Mouse (Mus musculus) heart, adult 2 months (tissue): ENCODE data around the gene Pitpnc1.

Source experiments
- CTCF ChIP-seq: fragments of 200-600 bp; IDR thresholded peaks from 2 replicates; pipeline ENCODE4 v1.8.1; 2022; ENCODE audit warnings: antibody characterized with exemption, mild to moderate bottlenecking, moderate library complexity
- EP300 ChIP-seq: fragments of 200-500 bp; IDR thresholded peaks from 2 replicates; pipeline ENCODE4 v1.6.1; 2011; ENCODE audit warnings: low read depth, low read length, control low read depth; ENCODE audit not compliant: insufficient read depth
- POLR2A ChIP-seq: fragments of 200-500 bp; IDR thresholded peaks from 2 replicates; pipeline ENCODE4 v1.6.1; 2011; ENCODE audit warnings: mild to moderate bottlenecking, low read depth, low read length, control low read depth; ENCODE audit not compliant: insufficient read depth

- TF ChIP-seq POLR2A (no peak), CTCF (no peak), EP300 (no peak)
Observed at GRCm38 (mm10) chr11:107416561-107416926, 54.0 kb downstream of the Pitpnc1 start.
